Mouse (Mus musculus) left cerebral cortex, postnatal 36 days (tissue): ENCODE measurements around the gene Rundc3b. TPM values are rescaled to one million over a fixed set of nuclear protein-coding genes. Genes with fewer than 3 reads are reported as not detected.

ENCODE experiments used
- DNase-seq, 2 experiments: peaks; one replicate each; pipeline ENCODE4 v3.0.0; 2021 to 2022; ENCODE audit warnings: low spot score in 2 of 2, mixed read lengths in 1 of 2
- intact Hi-C: fragments of 180-260 bp; cut with DNase I; formaldehyde crosslinking; loops from one replicate; pipeline ENCODE4 v1.15.1; 2025
- total RNA-seq, 2 experiments: library from RNA; stranded (reverse); gene quantifications; 2 replicates each; pipeline ENCODE4 v1.2.3; 2021

Rundc3b gene
- total RNA-seq, 2 experiments from 2014 or later: 32.3 to 33.0 TPM

- intact Hi-C loops: loop anchor here (10.0 kb wide), 1 partner anchor 555 kb away; no protein-coding TSS in a partner anchor
- DNase-seq: no peak
These were observed 133.2 kb downstream of the Rundc3b start for GRCm38 (mm10) chr5:8489471-8490110.

- DNase-seq: no peak
- intact Hi-C loops: loop anchor here (10.0 kb wide), 1 partner anchor 556 kb away; no protein-coding TSS in a partner anchor
These were observed 134.0 kb downstream of the Rundc3b start for GRCm38 (mm10) chr5:8488701-8489297.

GRCm38 (mm10) chr5:8487989-8488700 lies 134.6 kb downstream of the Rundc3b start:
- DNase-seq: no peak
- intact Hi-C loops: loop anchor here (10.0 kb wide), 1 partner anchor 557 kb away; no protein-coding TSS in a partner anchor

GRCm38 (mm10) chr5:8456561-8456960 lies 166.2 kb downstream of the Rundc3b start:
- intact Hi-C loops: no loop called here
- no peak for DNase-seq

GRCm38 (mm10) chr5:8455565-8455964 lies 167.2 kb downstream of the Rundc3b start:
- no peak for DNase-seq
- intact Hi-C loops: no loop called here

Other genes starting within 250 kb of the Rundc3b start
- gene Dbf4, start 200.2 kb downstream of the Rundc3b start, total RNA-seq: 1 to 10 TPM; 2.9 to 3.5 TPM
- 10 to 100 TPM; 10.1 to 15.3 TPM for gene Slc25a40, start 200.1 kb downstream of the Rundc3b start, total RNA-seq
- gene Abcb1a, start 37.1 kb upstream of the Rundc3b start, total RNA-seq: 10 to 100 TPM; 19.4 to 21.5 TPM
- gene Abcb1b, start 175.2 kb upstream of the Rundc3b start, total RNA-seq: 1 to 10 TPM; 3.3 TPM